Mouse (Mus musculus) urinary bladder, postnatal 36 days (tissue): ENCODE measurements at regions not wholly inside any gene's neighbourhood (a gene's known extent, or its start where the extent isn't known, plus 50 kb on each side); places are given as distances from the start of the nearest gene placed in this dataset.
"Not testable (repeated sequence)": the region's sequence is repeated elsewhere in the genome, so short reads cannot be mapped to it uniquely, and the experiment has no call there.

Experiments
- DNase-seq, 2 experiments: peaks; one replicate each; pipeline ENCODE4 v3.0.0; 2022; ENCODE audit warnings: low spot score in 2 of 2, mixed read lengths in 1 of 2

- not testable (repeated sequence) for DNase-seq
These were observed 60.9 kb upstream of the Acpp start for GRCm38 (mm10) chr9:104398484-104398883.

GRCm38 (mm10) chr9:104387805-104388204 lies 50.3 kb upstream of the Acpp start:
- no peak for DNase-seq
